Mouse (Mus musculus) ES-Bruce4 (cell line): ENCODE measurements around the gene Gfpt2. TPM values are rescaled to one million over a fixed set of nuclear protein-coding genes. Genes with fewer than 3 reads are reported as not detected.

Experiments used
- H3K27ac ChIP-seq: 2 replicates; pipeline ENCODE4 v1.5.1; 2012; ENCODE audit warnings: low read length, inconsistent platforms; ENCODE audit not compliant: insufficient read depth
- H3K27me3 ChIP-seq: 2 replicates; pipeline ENCODE4 v1.6.1; 2012; ENCODE audit warnings: mild to moderate bottlenecking, low read length, inconsistent platforms; ENCODE audit not compliant: control insufficient read depth, poor library complexity, insufficient read depth, severe bottlenecking
- H3K36me3 ChIP-seq: 2 replicates; pipeline ENCODE4 v1.6.1; 2012; ENCODE audit warnings: inconsistent platforms, mild to moderate bottlenecking, low read length, moderate library complexity; ENCODE audit not compliant: control insufficient read depth, poor library complexity, insufficient read depth, severe bottlenecking
- H3K4me1 ChIP-seq: one replicate; pipeline ENCODE4 v1.8.1; 2011; ENCODE audit warnings: low read length; ENCODE audit not compliant: control insufficient read depth, insufficient read depth
- H3K4me3 ChIP-seq: 2 replicates; pipeline ENCODE4 v1.5.1; 2011; ENCODE audit warnings: low read depth, mild to moderate bottlenecking, low read length
- H3K9ac ChIP-seq: 2 replicates; pipeline ENCODE4 v1.6.1; 2012; ENCODE audit warnings: low read depth, mild to moderate bottlenecking, inconsistent platforms; ENCODE audit not compliant: poor library complexity, severe bottlenecking
- H3K9me3 ChIP-seq: replicated peaks from 2 replicates; pipeline ENCODE4 v1.6.1; 2012; ENCODE audit warnings: mild to moderate bottlenecking, low read length, inconsistent platforms; ENCODE audit not compliant: control insufficient read depth, poor library complexity, insufficient read depth, severe bottlenecking
- CTCF ChIP-seq: IDR thresholded peaks from one replicate; pipeline ENCODE4 v1.8.1; 2011; ENCODE audit warnings: low read depth, low read length
- EP300 ChIP-seq: IDR thresholded peaks from 2 replicates; pipeline ENCODE4 v1.6.1; 2011; ENCODE audit warnings: low read depth, low read length; ENCODE audit not compliant: insufficient read depth
- POLR2A ChIP-seq: IDR thresholded peaks from one replicate; pipeline ENCODE4 v1.8.1; 2011; ENCODE audit warnings: low read length; ENCODE audit not compliant: insufficient read depth
- polyA plus RNA-seq: library from polyadenylated mRNA; stranded (reverse); fragments of >200 nt; gene quantifications from 2 replicates; pipeline ENCODE4 v1.2.4, GENCODE M21; 2011; ENCODE audit warnings: low read depth; ENCODE audit not compliant: missing spikeins, insufficient read depth, insufficient read length

The Gfpt2 gene
- polyA plus RNA-seq, 1 experiment: 49.1 TPM

GRCm38 (mm10) chr11:49768781-49769180 lies 25.2 kb upstream of the Gfpt2 start:
- no peak overlapping the region for H3K27ac ChIP-seq

DNA sequence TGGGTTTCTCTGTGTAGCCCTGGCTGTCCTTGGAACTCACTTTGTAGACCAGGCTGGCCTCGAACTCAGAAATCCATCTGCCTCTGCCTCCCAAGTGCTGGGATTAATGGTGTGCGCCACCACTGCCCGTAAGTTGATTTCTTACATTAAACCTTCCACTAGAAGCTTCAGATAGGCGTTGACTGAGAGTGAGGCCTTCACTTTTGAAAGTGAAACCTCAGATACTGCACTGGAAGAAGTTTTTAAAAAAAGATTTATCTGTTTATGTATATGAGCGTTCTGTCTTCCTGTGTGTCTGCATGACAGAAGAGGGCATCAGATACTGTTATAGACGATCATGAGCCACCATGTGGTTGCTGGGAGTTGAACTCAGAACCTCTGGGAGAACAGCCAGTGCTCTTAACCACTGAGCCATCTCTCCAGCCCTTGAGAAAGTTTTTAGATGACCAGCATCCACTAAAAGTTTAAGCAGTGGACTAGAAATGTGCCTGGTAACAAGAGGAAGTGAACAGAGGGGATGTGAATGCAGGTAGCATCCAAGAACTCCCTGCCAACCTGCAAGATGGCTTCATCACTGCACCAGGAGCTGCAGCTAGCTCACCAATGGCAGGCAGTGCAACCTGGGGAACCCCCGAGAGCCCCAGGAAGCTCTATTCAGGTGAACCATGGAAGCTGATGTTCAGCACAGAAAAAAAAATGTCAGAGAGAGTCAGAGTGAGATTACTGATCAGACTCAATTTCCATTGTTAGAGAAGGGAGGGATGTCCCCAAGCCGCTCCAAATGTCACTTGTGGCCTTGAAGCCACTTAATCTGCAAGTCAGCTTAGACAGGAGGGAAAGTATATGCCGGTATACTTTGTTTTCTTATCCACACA lies 23.1 kb upstream of the Gfpt2 start:
- Histone ChIP-seq H3K4me3 (no peak overlapping the region), H3K9me3 (no peaks in the 10 kb centered on the region), H3K27ac (no peak overlapping the region), H3K9ac (no peak overlapping the region), H3K27me3 (no peaks in the 10 kb centered on the region), H3K4me1 (no peaks in the 10 kb centered on the region), H3K36me3 (no peaks in the 10 kb centered on the region)
- no peak for TF ChIP-seq POLR2A
- TF ChIP-seq EP300: no peak
- TF ChIP-seq CTCF: no peak

More at GRCm38 (mm10) chr11:49768781-49769180, 25.2 kb upstream of the Gfpt2 start:
- TF ChIP-seq EP300 (no peak), POLR2A (no peak), CTCF (no peak)
- Histone ChIP-seq H3K27me3 (no peaks in the 10 kb centered on the region), H3K9ac (no peak overlapping the region), H3K4me3 (no peak overlapping the region), H3K9me3 (no peaks in the 10 kb centered on the region), H3K4me1 (peaks cover 3% of the 10 kb centered on the region), H3K36me3 (no peaks in the 10 kb centered on the region)

DNA sequence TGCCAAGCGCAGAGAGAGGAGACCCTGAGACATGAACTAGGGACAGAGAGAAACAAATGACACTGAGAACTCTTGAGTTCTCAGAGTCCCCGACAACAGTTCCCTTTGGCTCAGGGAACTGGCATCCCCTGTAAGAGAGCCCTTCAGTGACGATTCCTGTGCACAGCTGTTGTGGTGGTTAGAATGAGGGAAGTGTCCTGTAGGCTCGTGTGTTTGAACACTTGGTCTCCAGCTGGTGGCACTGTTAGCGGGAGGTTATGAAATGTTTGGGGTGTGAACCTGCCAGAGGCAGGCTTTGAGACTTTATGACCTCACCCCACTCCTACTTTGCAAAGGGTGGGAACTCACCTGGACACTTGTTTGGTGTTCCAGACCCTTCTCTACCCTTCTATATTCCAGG lies 21.7 kb upstream of the Gfpt2 start:
- Histone ChIP-seq H3K9ac (no peak overlapping the region), H3K4me1 (no peaks in the 10 kb centered on the region), H3K4me3 (no peak overlapping the region), H3K27ac (no peak overlapping the region), H3K36me3 (no peaks in the 10 kb centered on the region), H3K27me3 (no peaks in the 10 kb centered on the region), H3K9me3 (no peaks in the 10 kb centered on the region)
- TF ChIP-seq EP300: no peak
- TF ChIP-seq POLR2A: no peak
- no peak for TF ChIP-seq CTCF

- H3K9me3 ChIP-seq: no peaks in the 10 kb centered on the region
- no peak overlapping the region for H3K9ac ChIP-seq
- H3K4me1 ChIP-seq: no peaks in the 10 kb centered on the region
- TF ChIP-seq POLR2A (no peak), CTCF (no peak), EP300 (no peak)
- H3K27ac ChIP-seq: no peak overlapping the region
- H3K4me3 ChIP-seq: no peak overlapping the region
- H3K27me3 ChIP-seq: no peaks in the 10 kb centered on the region
- H3K36me3 ChIP-seq: no peaks in the 10 kb centered on the region
Measured at GRCm38 (mm10) chr11:49774894-49775293, 19.1 kb upstream of the Gfpt2 start.

DNA sequence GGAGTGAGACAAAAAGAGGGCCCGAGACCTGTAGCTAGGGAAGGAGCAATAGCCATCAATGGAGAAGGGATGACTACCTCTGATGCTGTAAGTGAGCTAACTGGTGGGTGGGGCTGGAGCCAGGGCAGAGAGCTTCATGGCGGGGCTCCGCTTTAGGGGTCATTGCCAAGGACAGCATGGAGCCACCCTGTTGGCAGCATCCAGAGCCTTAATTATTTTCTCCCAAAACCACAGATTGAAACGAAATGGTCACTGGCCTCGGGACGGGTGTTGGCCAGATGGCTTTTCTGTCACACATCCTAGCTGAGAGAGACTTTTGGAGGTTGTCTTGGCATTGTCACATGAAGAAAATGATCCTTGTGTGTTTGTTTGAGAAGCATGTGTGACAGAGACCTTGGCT lies 15.1 kb upstream of the Gfpt2 start:
- Histone ChIP-seq H3K36me3 (no peaks in the 10 kb centered on the region), H3K27ac (no peak overlapping the region), H3K27me3 (no peaks in the 10 kb centered on the region), H3K9me3 (no peaks in the 10 kb centered on the region), H3K9ac (no peak overlapping the region), H3K4me3 (no peak overlapping the region), H3K4me1 (no peaks in the 10 kb centered on the region)
- TF ChIP-seq EP300 (no peak), CTCF (no peak), POLR2A (no peak)

- TF ChIP-seq EP300 (no peak), POLR2A (no peak), CTCF (no peak)
- no peak overlapping the region for H3K9ac ChIP-seq
- H3K27me3 ChIP-seq: no peaks in the 10 kb centered on the region; the same call in 1 of the 2 replicates
- H3K9me3 ChIP-seq: no peaks in the 10 kb centered on the region
- no peaks in the 10 kb centered on the region for H3K4me1 ChIP-seq
- no peaks in the 10 kb centered on the region for H3K36me3 ChIP-seq
- H3K4me3 ChIP-seq: no peak overlapping the region
- H3K27ac ChIP-seq: no peak overlapping the region
Measured at GRCm38 (mm10) chr11:49780161-49780817, 13.7 kb upstream of the Gfpt2 start.
